Mouse (Mus musculus) MEL-GATA-1-ER (cell line): ENCODE results near the gene Enthd1.

Experiments
- DNase-seq: peaks from one replicate; pipeline ENCODE4 v3.0.0-alpha.2; 2012; ENCODE audit warnings: low read depth; ENCODE audit errors: extremely low read depth

Gene Enthd1

DNA sequence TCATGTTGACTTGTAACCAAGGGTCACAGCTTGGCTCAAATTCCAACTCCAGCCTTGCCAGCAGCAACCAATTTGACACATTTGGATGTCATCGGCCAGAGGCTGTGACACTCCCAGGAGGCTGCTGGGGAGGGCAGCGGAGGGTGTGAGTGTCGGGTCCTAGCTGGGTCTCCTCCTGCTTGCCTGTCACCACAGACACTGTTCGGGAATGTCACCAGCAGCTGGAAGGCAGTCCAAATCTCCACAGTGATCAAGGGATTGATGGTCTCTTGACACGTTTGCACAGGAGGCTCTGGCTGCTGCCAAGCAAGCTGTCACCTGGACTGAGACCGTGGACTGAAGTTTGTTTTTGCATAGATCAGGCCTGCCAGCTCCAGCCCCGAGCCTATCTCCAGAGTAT lies 154.3 kb downstream of the Enthd1 start:
- no peak for DNase-seq

GRCm38 (mm10) chr15:80407873-80408272 lies 157.1 kb downstream of the Enthd1 start:
- no peak for DNase-seq
